Mouse (Mus musculus) embryonic facial prominence, embryonic 13.5 days (tissue): ENCODE data around the gene Ptrhd1. TPM values are rescaled to one million over a fixed set of nuclear protein-coding genes. Genes with fewer than 3 reads are reported as not detected.

ENCODE experiments used
- ATAC-seq: fragments of 200-750 bp; cut with Nextera tagmentation; 2 replicates; pipeline ENCODE4 v1.8.0; 2017; ENCODE audit warnings: low read depth; ENCODE audit not compliant: insufficient number of reproducible peaks, insufficient read depth, low FRiP score, low TSS enrichment
- H3K27ac ChIP-seq: fragments of 300-500 bp; sonication (generic); 2 replicates; pipeline ENCODE4 v1.5.1; 2015; ENCODE audit warnings: moderate library complexity, mild to moderate bottlenecking, inconsistent platforms
- H3K27me3 ChIP-seq: fragments of 300-500 bp; sonication (generic); 2 replicates; pipeline ENCODE4 v1.6.1; 2015; ENCODE audit warnings: mild to moderate bottlenecking, inconsistent platforms
- H3K36me3 ChIP-seq: fragments of 300-500 bp; sonication (generic); 2 replicates; pipeline ENCODE4 v1.6.1; 2015; ENCODE audit warnings: mild to moderate bottlenecking, inconsistent platforms
- H3K4me1 ChIP-seq: fragments of 300-500 bp; sonication (generic); 2 replicates; pipeline ENCODE4 v1.6.1; 2015; ENCODE audit warnings: inconsistent platforms
- H3K4me2 ChIP-seq: fragments of 300-500 bp; sonication (generic); 2 replicates; pipeline ENCODE4 v1.6.1; 2015; ENCODE audit warnings: moderate library complexity, mild to moderate bottlenecking, inconsistent platforms
- H3K4me3 ChIP-seq: fragments of 300-500 bp; sonication (generic); 2 replicates; pipeline ENCODE4 v1.5.1; 2015; ENCODE audit warnings: mild to moderate bottlenecking, inconsistent platforms
- H3K9ac ChIP-seq: fragments of 300-500 bp; sonication (generic); 2 replicates; pipeline ENCODE4 v1.6.1; 2015; ENCODE audit warnings: mild to moderate bottlenecking, inconsistent platforms
- H3K9me3 ChIP-seq: fragments of 300-500 bp; sonication (generic); 2 replicates; pipeline ENCODE4 v1.6.1; 2016; ENCODE audit warnings: inconsistent platforms
- WGBS: fragments of 180-500 bp; shearing (Covaris S2); methylation state at CpG from one replicate; pipeline ENCODE4 v1.1.7; 2015; ENCODE audit warnings: mixed read lengths; 5-methylcytosine and 5-hydroxymethylcytosine counted together
- polyA plus RNA-seq: library from polyadenylated mRNA; unstranded; fragments of >200 nt; fragmentation: Nextera tagmentation; extraction: Ambion mirVana; gene quantifications from 2 replicates; pipeline ENCODE4 v1.2.1, GENCODE M21; 2015

Ptrhd1 gene
- polyA plus RNA-seq, 1 experiment from 2014 or later = 5.5 TPM

- 87% methylated on average over 6 of the region's 6 CpGs for WGBS
- H3K9ac ChIP-seq = no peak overlapping the region
- no peak overlapping the region for H3K27ac ChIP-seq
- no peaks in the 10 kb centered on the region for H3K9me3 ChIP-seq
- no peak overlapping the region for H3K4me2 ChIP-seq
- H3K36me3 ChIP-seq = peaks cover 35% of the 10 kb centered on the region
- H3K27me3 ChIP-seq = no peaks in the 10 kb centered on the region
- 0 out of 2 replicates have a peak, but pooled peaks cover 3% of the 10 kb centered on the region for H3K4me1 ChIP-seq
- H3K4me3 ChIP-seq = no peak overlapping the region
- ATAC-seq = no peak
Measured at GRCm38 (mm10) chr12:4249786-4250185, 16.0 kb downstream of the Ptrhd1 start.

DNA sequence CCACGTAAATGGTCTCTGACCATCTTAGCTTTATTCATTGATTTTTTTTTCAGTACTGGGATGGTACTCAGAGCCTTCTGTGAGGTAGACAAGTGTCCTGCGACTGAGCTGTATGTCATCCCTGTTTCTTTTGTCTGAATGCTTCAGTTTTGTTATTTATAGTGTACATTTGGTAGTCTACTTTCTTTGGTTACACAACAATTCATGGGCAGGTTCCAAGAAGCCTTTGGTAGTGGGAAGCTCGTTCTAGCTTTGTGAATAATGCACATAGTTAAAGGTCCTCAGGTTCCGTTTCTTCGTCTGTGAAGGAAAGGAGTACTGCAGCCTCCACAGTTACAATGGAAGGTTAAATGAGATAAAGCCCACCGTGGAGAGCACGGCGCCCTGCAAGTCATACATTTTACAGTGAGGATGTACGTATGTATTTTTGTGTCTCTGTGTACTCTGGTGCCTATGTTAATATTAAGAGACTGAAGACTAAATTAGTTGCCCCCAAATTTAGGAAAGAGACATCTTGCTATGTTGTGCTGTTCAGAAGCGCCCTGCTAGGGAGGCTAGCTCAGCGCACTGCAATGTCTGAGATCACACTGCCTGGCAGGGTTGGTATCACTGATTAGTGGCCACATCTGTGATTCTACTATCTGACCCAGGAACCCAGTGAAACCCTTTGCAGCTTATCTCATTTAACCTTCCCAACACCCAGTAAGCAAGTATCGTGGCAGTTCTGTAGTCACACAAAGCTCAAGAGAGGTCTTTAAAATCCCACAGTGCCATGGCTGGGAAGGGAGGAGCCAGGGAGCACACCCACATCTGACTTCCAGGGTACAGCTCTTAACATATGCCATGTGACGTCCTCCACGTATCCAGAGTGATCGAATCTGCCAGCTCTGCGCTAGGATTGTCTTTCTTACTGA lies 19.2 kb downstream of the Ptrhd1 start:
- Histone ChIP-seq H3K36me3 (peaks cover 54% of the 10 kb centered on the region), H3K27me3 (no peaks in the 10 kb centered on the region), H3K9me3 (no peaks in the 10 kb centered on the region), H3K27ac (no peak overlapping the region), H3K9ac (no peak overlapping the region), H3K4me3 (no peak overlapping the region), H3K4me1 (0 out of 2 replicates have a peak, but pooled peaks cover under 1% of the 10 kb centered on the region), H3K4me2 (no peak overlapping the region)
- 89% methylated on average over 16 of the region's 16 CpGs for WGBS
- no peak for ATAC-seq

- H3K4me1 ChIP-seq = no peaks in the 10 kb centered on the region
- peaks cover 56% of the 10 kb centered on the region for H3K36me3 ChIP-seq
- H3K4me3 ChIP-seq = no peak overlapping the region
- H3K4me2 ChIP-seq = no peak overlapping the region
- WGBS = 92% methylated on average over 4 of the region's 4 CpGs
- H3K9ac ChIP-seq = no peak overlapping the region
- H3K9me3 ChIP-seq = peaks cover 7% of the 10 kb centered on the region; the same call in 1 of the 2 replicates
- no peaks in the 10 kb centered on the region for H3K27me3 ChIP-seq
- no peak for ATAC-seq
- no peak overlapping the region for H3K27ac ChIP-seq
Measured at GRCm38 (mm10) chr12:4267765-4268164, 33.9 kb downstream of the Ptrhd1 start.

DNA sequence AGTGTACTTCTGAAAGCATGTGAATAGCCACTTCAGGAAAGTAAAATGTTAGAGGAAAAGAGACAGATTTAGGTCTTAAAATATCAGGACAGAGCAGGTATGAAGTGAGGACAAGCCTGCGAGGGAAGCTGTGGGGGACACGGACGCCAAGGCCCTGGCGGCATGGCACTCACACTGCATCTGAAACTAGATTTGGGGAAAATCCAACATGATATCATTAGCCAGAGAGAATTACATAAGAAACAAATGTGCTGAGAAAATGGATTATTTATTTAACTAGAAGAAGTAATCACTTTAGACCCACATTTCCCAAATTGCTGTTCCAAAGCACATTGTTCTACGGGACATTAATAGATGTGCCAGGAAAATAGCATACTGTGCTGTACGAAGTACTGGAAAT lies 37.3 kb downstream of the Ptrhd1 start:
- no peak for ATAC-seq
- Histone ChIP-seq H3K9me3 (peaks cover 7% of the 10 kb centered on the region; the same call in 1 of the 2 replicates), H3K27ac (no peak overlapping the region), H3K4me3 (no peak overlapping the region), H3K36me3 (peaks cover 65% of the 10 kb centered on the region), H3K27me3 (no peaks in the 10 kb centered on the region), H3K9ac (no peak overlapping the region), H3K4me2 (no peak overlapping the region), H3K4me1 (no peaks in the 10 kb centered on the region)
- WGBS = 93% methylated on average over 6 of the region's 6 CpGs

DNA sequence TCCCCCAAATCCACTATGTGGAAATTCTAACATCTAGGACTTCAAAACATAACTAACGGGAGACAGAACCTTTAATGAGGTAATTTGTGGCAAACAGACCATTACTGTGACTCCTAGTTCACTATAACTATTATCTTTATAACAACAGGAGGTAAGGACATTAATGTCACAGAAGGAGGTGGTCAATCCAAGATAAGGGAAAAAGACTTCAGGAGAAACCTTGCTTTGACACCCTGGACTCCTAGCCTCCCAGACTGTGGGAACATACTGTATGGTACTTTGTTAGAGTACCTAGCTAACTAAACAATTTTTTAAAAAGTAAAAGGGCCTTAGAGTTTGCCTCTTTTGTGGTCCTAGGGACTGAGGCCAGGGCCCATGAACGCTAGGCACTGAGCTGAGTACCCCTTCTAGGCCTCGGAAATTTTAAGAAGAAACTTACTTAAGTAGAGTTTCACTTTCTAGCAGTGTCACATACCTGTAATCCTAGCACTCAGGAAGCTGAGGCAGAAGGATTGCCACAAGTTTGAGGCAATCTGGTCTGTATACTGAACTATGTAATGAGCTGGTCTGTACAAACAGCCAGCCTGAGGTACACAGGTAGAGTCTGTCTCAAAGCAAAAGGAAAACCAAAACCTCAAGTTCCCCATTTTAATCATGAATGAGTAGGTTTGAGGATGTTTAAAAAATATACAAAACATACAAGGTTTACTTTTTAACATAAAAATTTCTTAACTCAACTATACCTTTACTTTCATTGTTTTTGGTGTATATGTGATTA lies 45.3 kb downstream of the Ptrhd1 start:
- no peak overlapping the region for H3K4me3 ChIP-seq
- no peak for ATAC-seq
- no peaks in the 10 kb centered on the region for H3K27me3 ChIP-seq
- no peak overlapping the region for H3K4me2 ChIP-seq
- no peaks in the 10 kb centered on the region for H3K4me1 ChIP-seq
- 87% methylated on average over 3 of the region's 3 CpGs for WGBS
- peaks cover 10% of the 10 kb centered on the region for H3K36me3 ChIP-seq
- H3K27ac ChIP-seq = no peak overlapping the region
- no peaks in the 10 kb centered on the region for H3K9me3 ChIP-seq
- no peak overlapping the region for H3K9ac ChIP-seq

DNA sequence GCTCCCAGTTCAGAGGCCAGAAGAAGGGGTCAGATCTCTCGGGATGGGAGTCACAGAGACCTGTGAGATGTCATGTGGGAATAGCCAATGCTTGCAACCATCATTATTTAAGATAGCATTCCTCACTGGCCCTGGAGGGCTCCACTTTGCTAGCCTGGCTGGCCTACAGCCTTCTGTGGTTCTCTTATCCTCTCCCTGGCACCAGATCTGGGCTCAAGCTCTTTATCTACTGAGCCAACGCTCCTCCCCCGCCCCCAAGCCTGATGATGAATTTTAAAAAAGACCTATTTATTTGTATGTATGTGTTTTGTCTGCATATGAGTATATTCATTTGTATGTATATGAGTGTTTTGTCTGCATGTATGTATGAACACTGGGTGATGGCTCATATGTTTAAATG lies 46.1 kb downstream of the Ptrhd1 start:
- H3K4me3 ChIP-seq = no peak overlapping the region
- H3K4me1 ChIP-seq = no peaks in the 10 kb centered on the region
- H3K27ac ChIP-seq = no peak overlapping the region
- H3K9me3 ChIP-seq = no peaks in the 10 kb centered on the region
- 89% methylated on average over 3 of the region's 3 CpGs for WGBS
- no peaks in the 10 kb centered on the region for H3K27me3 ChIP-seq
- H3K9ac ChIP-seq = no peak overlapping the region
- H3K36me3 ChIP-seq = peaks cover 4% of the 10 kb centered on the region
- ATAC-seq = no peak
- no peak overlapping the region for H3K4me2 ChIP-seq

- no peak for ATAC-seq
- Histone ChIP-seq H3K36me3 (peaks cover 11% of the 10 kb centered on the region; the same call in 1 of the 2 replicates), H3K27me3 (no peaks in the 10 kb centered on the region), H3K4me3 (no peak overlapping the region), H3K4me2 (no peak overlapping the region), H3K9me3 (no peaks in the 10 kb centered on the region), H3K27ac (no peak overlapping the region), H3K9ac (no peak overlapping the region), H3K4me1 (no peaks in the 10 kb centered on the region)
- 29% methylated on average over 3 of the region's 3 CpGs for WGBS
Measured at GRCm38 (mm10) chr12:4285186-4285585, 51.4 kb downstream of the Ptrhd1 start.

Other genes with a start within 250 kb of the Ptrhd1 start
- gene Efr3b, start 195.1 kb upstream of the Ptrhd1 start, polyA plus RNA-seq = 6.0 and 6.2 TPM in 2 replicates
- gene Dnajc27, start 151.4 kb upstream of the Ptrhd1 start, polyA plus RNA-seq = 8.8 and 10.6 TPM in 2 replicates
- gene Adcy3, start 100.9 kb upstream of the Ptrhd1 start, polyA plus RNA-seq = 12.4 and 12.6 TPM in 2 replicates
- gene Cenpo, start 267 bp downstream of the Ptrhd1 start, polyA plus RNA-seq = 15.4 and 17.1 TPM in 2 replicates
- gene Ncoa1, start 243.2 kb downstream of the Ptrhd1 start, polyA plus RNA-seq = 9.5 and 9.8 TPM in 2 replicates